Mouse (Mus musculus): ENCODE measurements around the gene Tsc22d3.

Gene Tsc22d3

GRCm38 (mm10) chrX:140493527-140494029, 106.9 kb downstream of the Tsc22d3 start:
- no peak for DNase-seq

- peak; percentile 47 for DNase-seq
Observed at GRCm38 (mm10) chrX:140491884-140492571, 108.4 kb downstream of the Tsc22d3 start.

- no peak for DNase-seq
Observed at GRCm38 (mm10) chrX:140490203-140490602, 110.3 kb downstream of the Tsc22d3 start.
